Mouse (Mus musculus) thymus, postnatal 4 days (tissue): ENCODE data around the gene Dock3.
"Not testable (repeated sequence)": the region's sequence is repeated elsewhere in the genome, so short reads cannot be mapped to it uniquely, and the experiment has no call there.

Experiments
- DNase-seq: peaks from one replicate; pipeline ENCODE4 v3.0.0; 2021

Dock3 gene

DNA sequence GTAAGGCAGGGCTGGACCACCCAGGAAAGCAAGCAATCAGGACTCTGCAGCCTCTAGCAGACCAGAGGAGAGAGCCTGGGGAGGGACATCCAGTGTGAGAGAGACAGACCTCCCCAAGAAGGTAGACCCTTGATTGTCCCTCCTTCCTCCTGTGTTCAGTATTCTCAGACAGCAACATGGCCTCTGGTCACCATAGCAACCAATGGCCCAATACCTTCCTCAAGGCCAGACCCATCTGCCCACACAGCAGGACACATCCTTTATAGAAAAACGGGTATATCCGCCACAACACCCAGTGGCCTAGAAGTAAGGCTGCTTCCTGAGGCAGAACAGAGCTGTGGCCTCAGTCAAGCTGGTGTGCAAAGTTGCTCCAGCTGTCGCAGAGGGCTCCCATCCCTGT lies 23.9 kb upstream of the Dock3 start:
- DNase-seq = no peak

DNA sequence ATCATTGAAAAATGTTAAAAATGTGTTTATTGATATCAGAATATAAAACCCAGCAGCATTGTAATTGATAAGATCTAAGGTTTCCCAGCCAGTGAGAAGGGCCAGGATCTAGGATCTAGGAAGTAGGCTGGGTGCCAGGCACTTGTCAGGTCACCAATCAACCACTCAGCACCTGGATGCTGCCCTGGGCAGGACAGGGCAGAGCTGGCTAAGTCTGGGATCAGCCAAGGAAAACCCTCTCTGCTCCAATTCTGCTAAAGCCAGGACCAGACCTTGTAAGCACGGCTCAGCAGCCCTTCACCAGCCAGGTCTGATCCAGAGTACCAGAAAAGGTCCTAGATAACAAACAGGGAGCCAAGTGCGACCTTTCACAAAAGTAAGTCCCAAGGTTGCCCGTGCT lies 23.2 kb upstream of the Dock3 start:
- no peak for DNase-seq

GRCm38 (mm10) chr9:107254476-107254875 lies 22.8 kb upstream of the Dock3 start:
- no peak for DNase-seq

DNA sequence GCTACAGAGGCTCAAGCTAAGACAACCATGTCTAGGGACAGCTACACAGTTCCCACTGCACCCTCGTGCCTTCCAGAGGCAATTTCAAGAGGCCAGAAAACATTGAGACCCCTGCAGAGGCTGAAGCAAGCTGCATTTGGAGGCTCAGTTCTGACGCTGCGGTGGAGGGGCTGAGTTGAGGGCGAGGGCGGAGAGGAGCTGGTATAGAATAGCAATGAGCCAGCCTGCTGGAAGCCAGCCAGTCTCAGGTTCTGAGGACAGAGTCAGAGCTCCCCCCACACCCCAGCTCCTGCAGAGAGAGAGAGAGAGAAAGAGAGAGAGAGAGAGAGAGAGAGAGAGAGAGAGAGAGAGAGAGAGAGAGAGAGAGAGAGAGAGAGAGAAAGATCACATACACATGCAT lies 20.5 kb upstream of the Dock3 start:
- DNase-seq = no peak

DNA sequence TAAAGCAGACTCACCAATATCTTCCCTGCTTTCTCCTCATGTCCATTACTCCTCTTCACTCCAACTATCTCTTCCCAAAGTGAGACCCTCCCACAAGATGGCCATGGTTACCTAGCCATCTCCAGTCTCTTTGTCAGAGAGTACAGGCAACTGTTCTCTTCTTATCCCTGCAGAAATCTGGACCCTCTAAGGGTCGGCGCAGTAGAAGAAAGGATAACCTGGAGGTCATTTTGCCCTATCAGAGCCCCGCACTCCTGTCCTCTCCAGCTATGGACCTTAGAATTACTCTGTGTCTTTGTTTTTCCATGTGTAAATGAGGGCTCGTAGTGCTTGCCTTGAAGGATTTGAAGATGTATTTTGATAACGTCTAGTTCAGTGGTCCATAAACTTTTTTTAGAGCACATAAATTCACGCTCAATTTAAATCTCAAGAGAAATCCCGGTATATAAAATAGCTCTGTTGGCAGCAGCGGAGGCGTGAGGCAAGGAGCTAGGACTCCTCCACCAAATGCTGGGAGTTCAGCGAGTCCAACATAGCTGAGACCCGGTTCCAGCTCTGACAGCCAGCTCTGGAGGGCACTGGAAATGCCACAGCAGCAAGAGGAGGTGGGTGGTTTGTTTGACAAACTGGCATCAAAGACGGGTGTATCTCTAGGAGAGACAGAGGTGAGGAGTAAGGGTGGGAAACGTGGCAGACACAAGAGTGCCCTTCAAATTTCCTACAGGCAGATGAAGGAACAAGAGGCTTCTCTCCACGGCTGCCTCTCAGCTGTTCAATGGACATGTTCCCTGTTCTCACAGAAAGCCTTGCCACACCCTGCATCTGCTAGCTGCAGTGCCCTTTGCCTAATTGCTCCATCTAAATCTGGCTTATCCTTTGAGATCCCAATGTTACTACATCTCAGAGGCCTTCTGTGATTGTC lies 19.0 kb upstream of the Dock3 start:
- DNase-seq = no peak

DNA sequence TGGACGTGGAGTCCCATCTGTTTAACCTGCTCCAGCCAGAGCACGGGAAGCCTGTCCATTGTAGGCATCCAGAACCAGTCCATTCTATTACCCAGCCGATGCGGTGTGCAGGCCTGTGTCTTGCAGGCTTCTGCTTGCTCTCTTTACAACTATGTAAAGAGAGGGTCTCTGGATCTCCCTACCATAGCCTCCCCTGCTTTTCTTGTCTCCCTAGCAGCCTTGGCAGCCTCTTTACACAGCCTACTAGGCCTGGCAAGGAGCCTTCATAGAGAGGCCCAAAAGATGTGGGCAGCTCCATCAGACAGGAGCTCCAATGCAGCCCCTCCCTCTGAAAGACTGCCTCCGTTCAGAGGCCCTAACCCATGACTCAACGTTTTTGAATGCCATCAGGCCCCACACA lies 17.4 kb upstream of the Dock3 start:
- DNase-seq = no peak

- DNase-seq = peak; percentile 53
Measured at GRCm38 (mm10) chr9:107246170-107246569, 14.5 kb upstream of the Dock3 start.

DNA sequence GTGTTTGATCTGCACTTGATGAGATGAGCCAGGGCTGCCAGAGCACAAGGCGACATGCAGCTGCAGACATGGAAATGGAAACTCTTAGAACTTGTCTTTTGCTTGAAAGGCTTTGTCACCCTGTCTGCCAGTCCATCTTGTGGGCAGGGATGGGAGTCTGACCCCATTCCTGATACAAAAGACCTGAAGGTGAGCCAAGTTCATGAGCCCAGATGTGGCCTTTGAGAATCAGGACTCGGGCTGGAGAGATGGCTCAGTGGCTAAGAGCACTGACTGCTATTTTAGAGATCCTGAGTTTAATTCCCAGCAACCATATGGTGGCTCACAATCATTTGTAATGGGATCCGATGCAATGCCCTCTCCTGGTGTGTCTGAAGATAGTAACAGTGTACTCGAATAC lies 13.6 kb upstream of the Dock3 start:
- DNase-seq = no peak

GRCm38 (mm10) chr9:107236151-107236550 lies 4.4 kb upstream of the Dock3 start:
- DNase-seq = no peak

- no peak for DNase-seq
Measured at GRCm38 (mm10) chr9:107235261-107235660, 3.6 kb upstream of the Dock3 start.

DNA sequence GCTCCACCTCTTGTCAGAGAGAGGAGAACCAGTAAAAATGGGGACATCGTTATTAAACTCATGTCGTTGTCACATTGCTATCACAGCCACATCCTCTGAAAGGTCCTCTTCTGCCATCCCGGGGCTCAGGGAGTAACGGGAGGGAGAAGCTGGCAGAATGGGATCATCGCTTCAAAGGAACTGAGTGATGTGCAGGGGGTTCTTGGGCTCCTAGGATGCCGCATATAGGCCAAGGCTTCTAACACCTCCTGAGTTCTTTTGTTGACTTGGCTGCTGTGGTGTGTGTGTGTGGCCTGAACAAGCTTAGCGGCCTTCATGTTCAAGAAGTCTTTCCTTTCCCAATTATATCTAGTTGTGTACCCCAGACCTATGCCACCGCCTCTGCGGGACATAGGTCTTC lies 431 bp upstream of the Dock3 start:
- no peak for DNase-seq

DNA sequence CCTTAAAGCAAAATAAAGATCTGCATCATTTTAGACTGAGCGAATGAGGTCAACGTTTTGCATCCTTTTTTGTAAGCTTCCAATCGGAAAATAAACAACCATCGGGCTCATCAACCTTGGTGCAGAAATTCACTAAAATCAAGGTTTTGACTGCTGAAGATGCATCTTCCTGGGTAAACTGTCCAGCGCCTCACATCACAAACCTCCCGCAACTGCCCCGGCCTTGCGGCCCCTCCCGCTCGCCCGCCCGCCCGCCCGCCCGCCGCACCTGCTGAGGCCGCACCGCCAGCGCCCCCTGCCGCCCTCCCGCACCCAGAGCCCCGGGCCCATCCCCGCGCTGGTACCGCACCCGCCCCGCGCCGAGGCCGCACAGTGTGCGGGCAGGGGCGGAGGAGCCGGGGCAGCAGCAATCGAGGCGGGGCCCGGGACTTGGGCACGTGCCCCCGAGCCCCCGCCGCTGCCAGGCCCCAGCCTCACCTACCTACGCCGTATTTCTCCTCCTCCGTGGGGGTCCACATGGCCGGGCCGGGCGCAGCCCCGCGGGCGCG lies 644 bp downstream of the Dock3 start:
- peak; percentile 65 for DNase-seq

GRCm38 (mm10) chr9:107224597-107224996 lies 7.1 kb downstream of the Dock3 start:
- no peak for DNase-seq

DNA sequence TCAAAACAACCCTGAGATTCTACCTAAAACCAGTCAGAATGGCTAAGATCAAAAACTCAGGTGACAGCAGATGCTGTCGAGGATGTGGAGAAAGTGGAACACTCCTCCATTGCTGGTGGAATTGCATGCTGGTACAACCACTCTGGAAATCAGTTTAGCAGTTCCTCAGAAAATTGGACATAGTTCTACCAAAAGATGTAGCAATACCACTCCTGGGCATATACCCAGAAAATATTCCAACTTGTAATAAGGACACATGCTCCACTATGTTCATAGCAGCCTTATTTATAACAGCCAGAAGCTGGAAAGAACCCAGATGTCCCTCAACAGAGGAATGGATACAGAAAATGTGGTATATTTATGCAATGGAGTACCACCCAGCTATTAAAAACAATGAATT lies 56.9 kb downstream of the Dock3 start:
- DNase-seq = not testable (repeated sequence)

DNA sequence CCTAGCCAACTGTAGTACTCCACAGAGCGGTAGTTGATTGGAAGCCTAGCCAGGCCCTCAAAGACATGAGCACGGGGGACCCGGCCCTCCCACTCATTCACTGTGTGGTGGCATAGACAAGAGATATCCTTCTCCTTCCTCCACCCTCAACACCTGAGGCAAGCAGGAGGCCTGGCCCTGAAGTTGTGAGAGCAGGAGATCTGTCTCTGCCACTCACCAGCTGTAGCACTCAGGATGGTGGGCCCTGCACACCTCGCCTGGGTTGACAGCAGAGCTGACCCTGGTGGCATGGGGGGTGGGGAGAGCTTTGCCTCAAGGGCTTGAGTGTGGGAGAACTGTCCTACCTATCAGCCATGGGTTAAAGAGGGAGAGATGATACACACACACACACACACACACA lies 65.9 kb downstream of the Dock3 start:
- DNase-seq = no peak

- DNase-seq = no peak
Measured at GRCm38 (mm10) chr9:107164825-107165224, 66.9 kb downstream of the Dock3 start.

DNA sequence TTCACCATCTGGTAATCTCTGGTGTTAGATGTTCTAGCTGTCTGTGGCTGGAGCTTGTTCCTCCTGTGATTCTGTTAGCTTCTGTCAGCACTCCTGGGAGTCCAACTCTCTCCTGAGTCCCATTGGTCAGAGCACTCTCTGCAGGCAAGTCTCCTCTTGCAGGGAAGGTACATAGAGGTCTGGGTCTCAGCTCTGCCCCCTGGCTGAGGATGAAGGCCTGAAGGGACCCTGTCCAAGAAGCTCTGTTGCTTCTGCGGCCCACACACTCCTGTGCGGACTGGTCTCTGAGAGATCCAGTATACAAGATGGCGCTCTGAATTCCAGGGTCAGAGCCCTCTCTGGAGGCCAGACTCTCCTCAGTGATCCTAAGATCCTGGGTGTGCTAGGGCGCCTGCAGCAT lies 75.3 kb downstream of the Dock3 start:
- DNase-seq = not testable (repeated sequence)

GRCm38 (mm10) chr9:107112791-107113190 lies 118.9 kb downstream of the Dock3 start:
- no peak for DNase-seq

DNA sequence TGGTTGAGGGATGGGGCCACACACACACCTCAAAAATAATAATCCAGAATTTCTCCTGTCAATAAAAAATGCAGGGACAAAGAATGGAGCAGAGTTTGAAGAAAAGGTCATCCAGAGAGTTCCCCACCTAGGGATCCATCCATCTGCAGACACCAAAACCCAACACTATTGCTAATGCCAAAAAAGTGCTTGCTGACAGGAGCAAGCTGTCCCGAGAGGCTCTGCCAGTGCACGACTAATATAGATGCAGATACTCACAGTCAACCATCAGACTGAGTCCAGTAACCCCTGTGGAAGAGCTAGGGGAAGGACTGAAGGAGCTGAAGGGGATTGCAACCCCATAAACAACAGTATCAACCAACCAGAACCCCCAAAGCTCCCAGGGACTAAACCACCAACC lies 119.7 kb downstream of the Dock3 start:
- no peak for DNase-seq

DNA sequence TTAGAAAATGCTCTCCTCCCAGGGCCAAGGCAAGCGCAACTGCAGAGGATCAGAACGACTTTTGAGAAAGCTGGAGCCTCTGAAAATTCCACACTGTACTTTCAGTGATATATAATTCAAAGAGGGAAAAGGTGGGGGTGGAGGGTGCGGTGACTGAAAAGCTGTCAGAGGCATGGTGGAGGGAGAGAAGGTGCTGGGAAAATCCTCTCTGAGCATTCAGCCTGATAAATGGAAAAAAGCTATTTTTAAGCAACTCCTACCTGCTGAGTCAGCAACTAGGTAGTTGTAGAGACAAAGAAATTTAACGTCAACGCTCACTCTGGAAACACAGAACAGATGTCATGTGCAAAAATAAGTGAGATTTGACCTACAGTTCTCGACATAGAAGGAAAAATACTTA lies 132.2 kb downstream of the Dock3 start:
- DNase-seq = no peak

DNA sequence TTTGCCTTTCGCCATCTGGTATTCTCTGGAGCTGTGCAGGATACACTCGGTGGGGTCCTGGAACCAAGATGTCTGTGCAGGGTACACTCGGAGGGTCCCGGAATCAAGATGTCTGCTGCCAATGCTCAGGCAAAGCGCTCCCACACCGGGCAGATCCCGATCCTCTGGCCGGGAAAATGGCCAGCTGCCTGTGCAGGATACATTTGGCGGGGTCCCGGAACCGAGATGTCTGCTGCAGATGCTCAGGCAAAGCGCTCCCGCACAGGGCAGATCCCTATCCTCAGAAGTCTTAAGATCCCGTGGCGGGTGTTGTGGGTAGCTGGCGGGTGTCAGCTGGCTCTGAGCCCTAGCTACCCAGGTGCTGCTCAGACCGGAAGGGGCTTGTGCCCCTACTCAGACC lies 142.3 kb downstream of the Dock3 start:
- not testable (repeated sequence) for DNase-seq

DNA sequence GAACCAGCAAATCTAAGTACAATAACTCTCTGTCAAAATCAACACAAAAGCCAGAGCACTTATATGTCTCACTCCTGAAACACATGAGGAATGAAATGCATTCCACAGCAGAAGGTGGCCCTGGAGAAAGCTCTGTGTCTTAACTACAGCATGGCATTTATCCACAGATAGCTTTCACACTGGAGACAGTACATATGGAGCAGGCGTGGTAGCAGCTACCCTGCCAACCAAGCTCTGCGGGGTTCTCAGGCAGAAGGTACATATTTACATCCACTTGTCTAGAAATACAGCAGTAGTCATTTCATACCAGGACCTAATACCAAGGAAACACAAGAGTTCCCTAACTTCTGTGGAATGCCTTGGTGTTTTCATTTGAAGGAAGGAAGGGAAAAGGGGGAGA lies 144.2 kb downstream of the Dock3 start:
- DNase-seq = no peak

GRCm38 (mm10) chr9:107037947-107038346 lies 193.8 kb downstream of the Dock3 start:
- no peak for DNase-seq

GRCm38 (mm10) chr9:107027586-107027985 lies 204.1 kb downstream of the Dock3 start:
- no peak for DNase-seq

DNA sequence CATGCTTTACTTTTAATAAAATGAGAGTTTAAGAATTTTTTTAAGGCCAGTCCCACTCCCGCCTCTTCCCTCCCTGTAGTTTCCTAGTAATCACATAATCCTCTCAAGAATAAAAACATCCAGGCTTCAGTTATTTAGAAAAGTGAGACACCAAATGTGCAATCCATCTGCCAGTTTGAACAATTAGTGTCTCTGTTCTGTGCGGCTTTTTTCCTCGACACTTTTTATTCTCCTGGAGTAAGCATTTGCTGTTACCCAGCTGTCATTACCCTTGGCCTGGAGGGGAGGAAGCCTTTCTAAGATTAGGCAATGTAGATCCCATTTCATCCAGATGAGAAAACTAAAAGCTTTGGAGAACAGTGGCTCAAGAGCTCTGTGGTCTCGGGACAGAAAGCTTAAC lies 221.9 kb downstream of the Dock3 start:
- no peak for DNase-seq
